Mouse (Mus musculus): Measurements from ENCODE around the gene Vmn1r32. TPM values are rescaled to one million over a fixed set of nuclear protein-coding genes. Genes with fewer than 3 reads are reported as not detected.
A peak's percentile ranks its signal among the peaks of the same experiment; 100 is the strongest.

The Vmn1r32 gene
- 0.08 and 0.14 TPM in 2 replicates for polyA plus RNA-seq (2014; fragmentation: Nextera tagmentation; extraction: Ambion mirVana)

- no peaks in the 10 kb centered on the region for H3K27me3 ChIP-seq (replicated peaks; ENCODE audit: control insufficient read depth, insufficient read depth, low read length)
- no peaks in the 10 kb centered on the region for H3K4me1 ChIP-seq (ENCODE audit: control insufficient read depth, insufficient read depth, low read length)
- H3K4me2 ChIP-seq (ENCODE audit: low read length), result no peak within 1 kb of the TSS
- DNase-seq (ENCODE audit: low spot score) (no peak), ATAC-seq (no peak)
- H3K4me3 ChIP-seq (ENCODE audit: low read depth, low read length), result no peak within 1 kb of the TSS
- H3K36me3 ChIP-seq (ENCODE audit: control insufficient read depth, insufficient read depth, low read length), result no peaks in the 10 kb centered on the region
- H3K9ac ChIP-seq (ENCODE audit: low read length), result no peak within 1 kb of the TSS
- 85% methylated on average over 1 of the region's 1 CpGs for WGBS
- H3K27ac ChIP-seq (ENCODE audit: low read depth, low read length), result no peak within 1 kb of the TSS
- no peaks in the 10 kb centered on the region for H3K9me3 ChIP-seq (replicated peaks; ENCODE audit: control insufficient read depth, low read length)
Measured at GRCm38 (mm10) chr6:66559996-66560395, at the start of gene Vmn1r32. Gene Vmn1r32, minus strand, starts transcription at chr6:66560096.

- no peak for DNase-seq (ENCODE audit: low spot score)
Measured at GRCm38 (mm10) chr6:66595804-66596203, 35.9 kb upstream of the Vmn1r32 start.

GRCm38 (mm10) chr6:66535966-66536365, 23.9 kb downstream of the Vmn1r32 start:
- Histone ChIP-seq H3K4me2 (ENCODE audit: low read length) (peak overlapping the region; percentile 72), H3K36me3 (ENCODE audit: control insufficient read depth, insufficient read depth, low read length) (peaks cover 14% of the 10 kb centered on the region; the same call in 1 of the 2 replicates), H3K9me3 (replicated peaks; ENCODE audit: control insufficient read depth, low read length) (no peaks in the 10 kb centered on the region), H3K27ac (ENCODE audit: low read depth, low read length) (no peak overlapping the region), H3K9ac (ENCODE audit: low read length) (peak overlapping the region; percentile 78), H3K4me3 (ENCODE audit: low read depth, low read length) (peak overlapping the region; percentile 66), H3K4me1 (ENCODE audit: control insufficient read depth, insufficient read depth, low read length) (peaks cover 11% of the 10 kb centered on the region), H3K27me3 (replicated peaks; ENCODE audit: control insufficient read depth, insufficient read depth, low read length) (no peaks in the 10 kb centered on the region)
- DNase-seq (ENCODE audit: low spot score) (no peak), ATAC-seq (no peak)
- WGBS, result 18% methylated on average over 7 of the region's 7 CpGs

More at GRCm38 (mm10) chr6:66595804-66596203, 35.9 kb upstream of the Vmn1r32 start:
- Histone ChIP-seq H3K4me3 (ENCODE audit: low read depth, low read length) (no peak overlapping the region), H3K4me2 (ENCODE audit: low read length) (no peak overlapping the region), H3K4me1 (ENCODE audit: control insufficient read depth, insufficient read depth, low read length) (no peaks in the 10 kb centered on the region), H3K36me3 (ENCODE audit: control insufficient read depth, insufficient read depth, low read length) (no peaks in the 10 kb centered on the region), H3K27me3 (replicated peaks; ENCODE audit: control insufficient read depth, insufficient read depth, low read length) (no peaks in the 10 kb centered on the region), H3K27ac (ENCODE audit: low read depth, low read length) (no peak overlapping the region), H3K9ac (ENCODE audit: low read length) (no peak overlapping the region), H3K9me3 (replicated peaks; ENCODE audit: control insufficient read depth, low read length) (no peaks in the 10 kb centered on the region)
- no peak for ATAC-seq

GRCm38 (mm10) chr6:66535028-66535862, 24.7 kb downstream of the Vmn1r32 start, which contains the start of gene Mad2l1:
Gene Mad2l1, plus strand, starts transcription at chr6:66535390.
- H3K4me3 ChIP-seq (ENCODE audit: low read depth, low read length), result peak within 1 kb of the TSS; percentile 66
- H3K4me1 ChIP-seq (ENCODE audit: control insufficient read depth, insufficient read depth, low read length), result peaks cover 11% of the 10 kb centered on the region
- WGBS, result under 1% methylated on average over 57 of the region's 57 CpGs
- DNase-seq (ENCODE audit: low spot score) (peak; percentile 99), ATAC-seq (peak; percentile 98)
- H3K36me3 ChIP-seq (ENCODE audit: control insufficient read depth, insufficient read depth, low read length), result peaks cover 12% of the 10 kb centered on the region; the same call in 1 of the 2 replicates
- no peaks in the 10 kb centered on the region for H3K9me3 ChIP-seq (replicated peaks; ENCODE audit: control insufficient read depth, low read length)
- H3K4me2 ChIP-seq (ENCODE audit: low read length), result peak within 1 kb of the TSS; percentile 72
- H3K27ac ChIP-seq (ENCODE audit: low read depth, low read length), result peak within 1 kb of the TSS; percentile 78
- H3K9ac ChIP-seq (ENCODE audit: low read length), result peak within 1 kb of the TSS; percentile 78
- no peaks in the 10 kb centered on the region for H3K27me3 ChIP-seq (replicated peaks; ENCODE audit: control insufficient read depth, insufficient read depth, low read length)

GRCm38 (mm10) chr6:66534366-66534941, 25.4 kb downstream of the Vmn1r32 start:
- Histone ChIP-seq H3K36me3 (ENCODE audit: control insufficient read depth, insufficient read depth, low read length) (peaks cover 5% of the 10 kb centered on the region; the same call in 1 of the 2 replicates), H3K4me2 (ENCODE audit: low read length) (peak overlapping the region; percentile 50), H3K9me3 (replicated peaks; ENCODE audit: control insufficient read depth, low read length) (no peaks in the 10 kb centered on the region), H3K4me1 (ENCODE audit: control insufficient read depth, insufficient read depth, low read length) (peaks cover 11% of the 10 kb centered on the region), H3K9ac (ENCODE audit: low read length) (peak overlapping the region; percentile 61), H3K27ac (ENCODE audit: low read depth, low read length) (peak overlapping the region; percentile 78), H3K27me3 (replicated peaks; ENCODE audit: control insufficient read depth, insufficient read depth, low read length) (no peaks in the 10 kb centered on the region), H3K4me3 (ENCODE audit: low read depth, low read length) (peak overlapping the region; percentile 66)
- WGBS, result 80% methylated on average over 5 of the region's 5 CpGs
- ATAC-seq (no peak), DNase-seq (ENCODE audit: low spot score) (peak; percentile 9)

- Histone ChIP-seq H3K9me3 (replicated peaks; ENCODE audit: control insufficient read depth, low read length) (no peaks in the 10 kb centered on the region), H3K27me3 (replicated peaks; ENCODE audit: control insufficient read depth, insufficient read depth, low read length) (no peaks in the 10 kb centered on the region), H3K36me3 (ENCODE audit: control insufficient read depth, insufficient read depth, low read length) (no peaks in the 10 kb centered on the region), H3K9ac (ENCODE audit: low read length) (no peak overlapping the region), H3K27ac (ENCODE audit: low read depth, low read length) (no peak overlapping the region), H3K4me3 (ENCODE audit: low read depth, low read length) (no peak overlapping the region), H3K4me1 (ENCODE audit: control insufficient read depth, insufficient read depth, low read length) (peaks cover 11% of the 10 kb centered on the region), H3K4me2 (ENCODE audit: low read length) (no peak overlapping the region)
- WGBS, result 39% methylated on average over 3 of the region's 3 CpGs
- ATAC-seq (no peak), DNase-seq (ENCODE audit: low spot score) (peak; percentile 85)
Measured at GRCm38 (mm10) chr6:66533241-66533640, 26.7 kb downstream of the Vmn1r32 start.

GRCm38 (mm10) chr6:66528386-66528785, 31.5 kb downstream of the Vmn1r32 start:
- ATAC-seq (no peak), DNase-seq (ENCODE audit: low spot score) (no peak)
- H3K9me3 ChIP-seq (replicated peaks; ENCODE audit: control insufficient read depth, low read length), result no peaks in the 10 kb centered on the region
- H3K9ac ChIP-seq (ENCODE audit: low read length), result no peak overlapping the region
- 95% methylated on average over 10 of the region's 10 CpGs for WGBS
- H3K4me3 ChIP-seq (ENCODE audit: low read depth, low read length), result no peak overlapping the region
- H3K27ac ChIP-seq (ENCODE audit: low read depth, low read length), result no peak overlapping the region
- no peaks in the 10 kb centered on the region for H3K36me3 ChIP-seq (ENCODE audit: control insufficient read depth, insufficient read depth, low read length)
- H3K4me1 ChIP-seq (ENCODE audit: control insufficient read depth, insufficient read depth, low read length), result no peaks in the 10 kb centered on the region
- H3K4me2 ChIP-seq (ENCODE audit: low read length), result no peak overlapping the region
- no peaks in the 10 kb centered on the region for H3K27me3 ChIP-seq (replicated peaks; ENCODE audit: control insufficient read depth, insufficient read depth, low read length)

GRCm38 (mm10) chr6:66516368-66516767, 43.5 kb downstream of the Vmn1r32 start:
- ATAC-seq, result no peak
- H3K27me3 ChIP-seq (replicated peaks; ENCODE audit: control insufficient read depth, insufficient read depth, low read length), result no peaks in the 10 kb centered on the region
- H3K9me3 ChIP-seq (replicated peaks; ENCODE audit: control insufficient read depth, low read length), result no peaks in the 10 kb centered on the region
- no peak overlapping the region for H3K27ac ChIP-seq (ENCODE audit: low read depth, low read length)
- no peak overlapping the region for H3K9ac ChIP-seq (ENCODE audit: low read length)
- 94% methylated on average over 5 of the region's 5 CpGs for WGBS
- no peak for DNase-seq (ENCODE audit: low spot score)
- H3K36me3 ChIP-seq (ENCODE audit: control insufficient read depth, insufficient read depth, low read length), result no peaks in the 10 kb centered on the region
- H3K4me3 ChIP-seq (ENCODE audit: low read depth, low read length), result no peak overlapping the region
- no peaks in the 10 kb centered on the region for H3K4me1 ChIP-seq (ENCODE audit: control insufficient read depth, insufficient read depth, low read length)
- H3K4me2 ChIP-seq (ENCODE audit: low read length), result no peak overlapping the region
